Mouse (Mus musculus) embryo, embryonic 10.5 days (tissue): ENCODE measurements at regions not wholly inside any gene's neighbourhood (a gene's known extent, or its start where the extent isn't known, plus 50 kb on each side); places are given as distances from the start of the nearest gene placed in this dataset.
A peak's percentile ranks its signal among the peaks of the same experiment; 100 is the strongest.
"Not testable (repeated sequence)": the region's sequence is repeated elsewhere in the genome, so short reads cannot be mapped to it uniquely, and the experiment has no call there.

Experiments used
- DNase-seq: peaks from one replicate; pipeline ENCODE4 v3.0.0-alpha.2; 2015; ENCODE audit warnings: low spot score

DNA sequence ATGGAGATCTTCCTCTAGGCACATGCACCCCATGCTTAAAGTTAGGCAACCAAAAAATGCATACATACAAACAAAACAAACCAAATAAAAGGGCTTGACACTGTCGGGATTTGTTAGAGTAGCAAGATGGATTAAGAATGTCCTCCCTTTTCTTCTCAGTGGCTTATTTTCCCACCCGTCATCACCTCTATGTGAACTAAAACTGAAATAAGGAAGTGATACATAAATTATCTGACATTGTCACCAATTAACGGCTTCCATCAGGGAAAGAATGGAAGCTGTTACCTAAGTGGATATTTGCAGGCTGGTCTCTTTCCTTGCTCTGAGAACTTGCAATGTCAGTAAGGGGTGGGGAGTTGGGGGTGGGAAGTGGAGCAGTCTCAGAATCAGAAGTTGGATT lies 541.5 kb downstream of the Diaph3 start:
- DNase-seq: no peak

- no peak for DNase-seq
These were observed 552.5 kb downstream of the Diaph3 start for GRCm38 (mm10) chr14:86588525-86588924.

DNA sequence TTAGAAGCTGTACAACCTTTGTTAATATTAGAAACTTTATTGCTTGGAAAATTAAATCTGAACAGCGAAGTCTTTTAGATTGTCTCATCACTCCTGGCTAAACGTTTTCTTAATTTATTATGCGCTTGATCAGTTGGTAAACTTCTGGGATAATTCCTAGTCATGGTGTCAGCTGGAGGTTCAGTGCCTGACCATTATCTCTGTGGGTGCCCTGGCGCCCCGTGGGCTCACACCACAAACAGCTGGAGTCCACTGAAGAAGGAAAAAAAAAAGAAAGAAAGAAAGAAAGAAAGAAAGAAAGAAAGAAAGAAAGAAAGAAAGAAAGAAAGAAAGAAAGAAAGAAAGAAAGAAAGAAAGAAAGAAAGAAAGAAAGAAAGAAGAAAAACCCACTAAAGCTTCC lies 555.1 kb downstream of the Diaph3 start:
- not testable (repeated sequence) for DNase-seq

DNA sequence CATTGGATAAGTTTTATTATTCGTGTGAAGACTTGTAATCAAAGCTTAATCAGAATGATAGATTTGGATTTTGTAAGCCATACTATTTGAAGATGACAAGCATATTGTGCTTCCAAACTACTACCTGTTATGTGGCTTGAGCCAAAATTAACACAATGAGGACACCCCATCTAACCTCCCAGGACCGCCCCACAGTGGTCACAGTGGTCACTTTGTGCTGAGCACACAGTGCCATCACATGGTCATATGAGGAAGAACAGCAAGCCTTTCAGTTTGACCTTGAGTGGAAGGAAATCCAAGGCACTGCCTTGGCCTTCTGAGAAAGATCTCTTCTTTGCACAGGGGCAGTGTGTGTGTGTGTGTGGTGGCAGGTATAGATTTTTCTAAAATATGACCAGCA lies 578.3 kb downstream of the Diaph3 start:
- DNase-seq: peak; percentile 65

- no peak for DNase-seq
These were observed 603.0 kb downstream of the Diaph3 start for GRCm38 (mm10) chr14:86537992-86538391.

DNA sequence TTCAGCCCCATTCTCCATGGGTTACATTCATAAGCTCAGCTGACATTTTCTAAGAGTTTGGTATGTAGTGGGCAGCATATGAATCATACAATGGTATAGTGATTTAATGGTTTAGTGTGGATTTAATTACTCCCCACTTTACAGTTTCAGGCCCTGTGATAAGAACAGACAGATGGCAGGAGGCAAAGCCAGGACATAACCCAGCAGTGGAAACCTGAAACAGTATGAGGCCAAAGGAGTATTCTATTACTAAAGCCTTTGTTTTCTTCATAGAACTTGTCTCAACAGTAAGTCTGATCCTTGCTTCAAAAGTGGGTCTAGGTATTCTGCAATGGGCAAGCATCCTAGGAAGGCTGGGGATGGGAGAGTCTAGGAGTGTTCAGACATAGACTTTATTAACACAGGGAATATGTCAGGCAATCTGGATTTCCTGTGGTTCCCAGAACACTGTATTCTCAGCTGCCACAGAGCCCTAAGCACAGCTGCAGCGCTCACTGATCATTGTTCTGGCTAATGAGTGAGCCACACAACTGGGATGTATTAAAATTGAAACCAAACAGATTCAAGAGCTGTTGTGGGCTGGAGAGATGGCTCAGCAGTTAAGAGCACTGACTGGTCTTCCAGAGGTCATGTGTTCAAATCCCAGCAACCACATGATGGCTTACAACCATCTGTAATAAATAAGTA lies 604.6 kb downstream of the Diaph3 start:
- DNase-seq: no peak

- DNase-seq: no peak
These were observed 630.6 kb downstream of the Diaph3 start for GRCm38 (mm10) chr14:86510408-86510807.

DNA sequence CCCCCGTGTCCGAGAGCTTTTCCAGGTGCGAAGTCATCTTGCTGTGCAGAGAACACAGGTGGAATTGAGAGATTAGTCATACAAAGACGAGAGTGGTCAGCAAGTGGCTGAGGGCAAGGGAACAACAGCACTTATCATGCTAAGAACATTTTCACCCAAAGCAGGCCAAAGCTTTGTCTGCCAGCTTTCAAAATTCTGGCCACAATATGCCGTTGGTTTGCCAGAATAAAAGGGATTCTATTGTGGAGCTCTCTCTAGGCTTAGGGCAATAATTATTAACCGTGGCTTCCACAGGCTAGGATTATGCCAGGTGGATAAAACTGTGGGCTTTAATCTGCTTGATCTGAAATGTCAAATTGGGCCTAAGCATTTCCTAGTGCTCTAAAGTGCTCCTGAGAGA lies 631.3 kb downstream of the Diaph3 start:
- no peak for DNase-seq

GRCm38 (mm10) chr14:86506286-86506685 lies 634.7 kb downstream of the Diaph3 start:
- no peak for DNase-seq

DNA sequence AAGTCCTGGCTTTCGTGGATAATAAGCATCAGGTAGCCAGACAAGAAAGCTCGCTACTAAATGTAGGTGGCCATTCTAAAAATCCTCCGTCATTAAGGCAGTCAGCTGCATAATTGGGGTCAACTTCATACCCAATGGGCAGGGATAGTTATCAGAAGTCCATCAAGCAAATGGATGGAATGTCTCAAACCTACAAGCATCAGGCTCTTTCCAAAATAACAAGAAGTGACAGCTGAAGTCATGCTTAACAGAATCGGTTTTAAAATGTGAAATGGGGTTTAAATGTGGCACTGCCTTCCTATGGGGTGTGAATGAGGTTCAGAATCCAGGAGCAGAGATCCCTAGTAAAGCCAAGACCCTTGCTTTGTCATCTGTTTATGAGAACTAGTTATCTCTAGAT lies 650.2 kb downstream of the Diaph3 start:
- no peak for DNase-seq

GRCm38 (mm10) chr14:86489872-86490631 lies 651.0 kb downstream of the Diaph3 start:
- DNase-seq: no peak

GRCm38 (mm10) chr14:86489044-86489816 lies 651.8 kb downstream of the Diaph3 start:
- DNase-seq: no peak

DNA sequence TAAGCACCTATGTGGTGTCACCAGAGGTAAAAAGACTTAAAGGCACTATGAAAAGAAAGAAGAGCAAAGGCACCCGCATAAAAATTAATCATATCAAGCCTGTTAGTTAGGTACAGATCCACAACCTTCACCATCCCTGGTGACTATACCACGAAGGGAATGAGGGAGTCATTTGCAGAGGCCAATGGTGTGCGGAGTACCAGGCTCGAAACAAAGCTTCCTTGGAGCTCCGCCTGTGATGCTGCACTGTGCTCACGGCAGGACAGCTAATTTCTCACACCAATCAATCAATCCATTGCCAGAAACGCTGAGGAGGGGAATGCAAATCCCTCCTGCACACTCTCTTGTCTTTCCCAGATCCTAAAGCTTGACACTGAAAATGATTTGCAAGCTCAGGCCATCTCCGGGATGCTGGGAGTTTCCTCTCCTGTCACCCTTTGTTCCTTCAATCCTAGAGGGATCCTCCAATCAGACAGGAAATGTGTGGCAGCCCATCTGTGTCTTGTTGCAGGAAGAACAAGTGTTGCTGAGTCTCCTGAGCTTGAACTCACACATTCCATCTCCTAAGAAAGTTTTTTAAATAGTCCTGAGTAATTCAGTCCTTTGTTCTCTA lies 653.6 kb downstream of the Diaph3 start:
- DNase-seq: peak; percentile 29

DNA sequence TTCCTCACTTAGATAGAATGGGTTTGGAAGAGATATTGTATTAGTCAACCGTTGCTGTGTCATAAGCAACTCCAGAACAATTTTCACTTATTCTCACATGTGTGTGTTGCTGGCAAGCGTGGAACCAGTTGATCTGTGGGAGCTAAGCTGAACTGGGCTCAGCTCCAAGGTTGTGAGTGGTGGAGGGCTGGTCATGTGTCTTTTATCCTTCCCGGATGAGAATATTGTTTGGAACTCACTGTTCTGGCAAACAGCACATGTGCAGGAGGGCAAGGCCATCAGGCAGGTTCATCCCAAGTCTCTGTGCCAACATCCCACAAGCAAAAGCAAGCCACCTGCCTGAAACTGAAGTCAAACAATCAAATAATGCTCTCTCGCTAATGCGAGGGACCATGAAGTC lies 656.8 kb downstream of the Diaph3 start:
- DNase-seq: no peak

- no peak for DNase-seq
These were observed 667.4 kb downstream of the Diaph3 start for GRCm38 (mm10) chr14:86473604-86474003.

DNA sequence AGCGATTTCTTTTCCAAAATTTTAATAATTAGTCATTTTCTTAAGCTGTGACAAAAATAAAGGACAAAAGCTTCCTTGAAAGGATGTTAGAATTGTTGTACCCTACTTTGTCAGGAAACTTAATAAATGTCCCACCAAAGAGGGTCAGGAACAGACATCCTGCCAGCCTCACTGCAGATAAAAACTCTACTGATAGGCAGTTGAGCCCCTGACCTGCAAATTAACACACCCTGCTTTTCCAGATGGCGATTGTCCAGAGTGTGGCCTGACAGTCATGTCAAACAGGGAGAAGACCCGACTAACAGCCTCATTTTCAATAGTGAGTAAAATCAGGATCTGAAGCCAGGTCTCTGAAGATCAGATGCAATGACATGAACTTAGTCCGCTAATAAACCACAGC lies 670.6 kb downstream of the Diaph3 start:
- DNase-seq: no peak

DNA sequence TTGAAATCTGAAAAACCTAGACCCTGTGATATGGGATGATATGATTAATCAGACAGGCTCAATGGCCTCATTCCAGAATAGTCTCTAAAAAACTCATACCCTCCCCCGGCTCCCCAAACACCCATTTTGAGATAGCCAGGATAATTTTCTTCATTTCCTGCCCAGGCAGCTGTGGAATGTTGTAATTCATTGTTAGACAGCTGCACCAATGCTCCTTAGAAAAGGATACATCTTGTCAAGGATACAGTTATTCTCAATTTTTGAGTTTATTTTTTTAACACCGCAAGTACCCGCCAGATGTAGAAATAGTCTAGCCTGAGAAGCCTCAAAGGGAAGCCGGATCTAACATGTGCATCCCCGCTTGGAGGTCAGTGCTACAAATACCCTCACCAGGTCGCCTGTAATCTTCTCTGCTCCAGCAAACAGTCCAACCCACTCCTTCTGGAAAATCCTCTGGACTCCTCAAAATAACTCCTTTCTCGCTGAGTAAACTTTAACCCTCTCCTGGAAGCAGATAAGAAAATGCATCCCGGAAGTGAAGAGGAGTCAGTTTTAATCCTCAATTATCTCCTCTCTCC lies 673.1 kb downstream of the Diaph3 start:
- peak; percentile 30 for DNase-seq

DNA sequence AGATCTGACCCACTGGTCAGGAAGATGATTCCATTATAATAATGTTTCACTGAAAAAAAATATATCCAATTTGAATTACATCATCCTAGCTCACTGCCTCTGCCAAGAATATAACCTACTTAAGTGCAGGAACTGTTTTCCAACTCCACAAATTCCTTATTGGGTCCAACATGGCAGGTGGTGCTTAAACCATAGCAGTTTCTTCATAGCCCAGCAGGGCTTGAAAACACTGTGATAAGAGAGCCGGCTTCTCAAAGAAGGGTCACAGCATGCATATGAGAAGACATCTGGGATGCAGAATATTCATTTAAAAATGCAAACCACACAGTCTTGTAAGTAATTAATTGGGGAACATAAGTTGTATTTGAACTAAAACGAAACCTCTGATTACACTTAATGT lies 677.6 kb downstream of the Diaph3 start:
- no peak for DNase-seq

DNA sequence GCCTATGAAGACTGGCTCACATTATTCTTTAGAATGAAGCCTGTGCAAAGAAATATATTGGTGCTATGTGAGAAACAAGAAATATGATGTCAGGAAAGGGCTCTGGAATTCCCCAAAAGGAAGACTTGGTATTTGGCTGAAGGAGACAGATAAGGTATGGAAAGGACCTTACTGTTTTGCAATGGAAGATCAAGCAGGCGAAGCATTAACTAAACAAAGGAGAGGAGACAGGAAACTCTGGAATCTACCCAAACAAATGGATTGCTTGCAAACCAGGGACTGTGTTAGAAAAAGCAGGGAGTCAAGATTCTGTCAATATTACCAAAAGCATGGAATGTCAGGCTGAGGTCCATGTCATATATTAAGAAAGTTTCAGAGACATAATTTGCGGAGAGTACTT lies 687.9 kb downstream of the Diaph3 start:
- no peak for DNase-seq

- DNase-seq: no peak
These were observed 690.4 kb downstream of the Diaph3 start for GRCm38 (mm10) chr14:86450616-86451015.

DNA sequence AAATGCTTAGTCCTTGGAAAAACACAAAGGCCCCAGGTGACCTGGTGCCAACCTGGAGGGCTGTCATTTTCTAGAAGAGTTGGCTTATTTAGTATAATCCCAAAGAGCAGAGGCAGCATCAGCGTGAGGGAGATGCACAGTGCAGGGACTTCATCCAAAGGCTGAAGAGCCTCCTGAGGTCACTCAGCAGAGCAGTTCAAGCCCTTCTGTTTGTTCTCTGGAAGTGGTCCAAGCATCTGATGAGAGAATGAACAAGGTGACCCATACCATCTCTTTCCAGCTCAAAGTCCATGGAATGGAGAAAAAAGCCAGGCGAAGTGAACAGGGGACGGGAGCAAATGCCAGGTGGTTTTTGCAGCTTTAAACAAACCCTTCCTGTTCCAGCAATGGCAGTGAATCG lies 695.9 kb downstream of the Diaph3 start:
- DNase-seq: no peak
